Mouse (Mus musculus) thymus, adult 2 months (tissue): ENCODE data around the gene L2hgdh.

Experiments
- CTCF ChIP-seq: fragments of 200-500 bp; IDR thresholded peaks from 2 replicates; pipeline ENCODE4 v1.5.1; 2012; ENCODE audit warnings: mild to moderate bottlenecking, control low read depth, low read length, moderate library complexity, borderline replicate concordance; ENCODE audit not compliant: control insufficient read depth, poor library complexity, insufficient read depth; ENCODE audit errors: extremely low read depth
- POLR2A ChIP-seq: fragments of 200-500 bp; IDR thresholded peaks from 2 replicates; pipeline ENCODE4 v1.6.1; 2012; ENCODE audit warnings: mild to moderate bottlenecking, low read length, control low read depth, moderate library complexity; ENCODE audit not compliant: control insufficient read depth, poor library complexity, insufficient read depth; ENCODE audit errors: extremely low read depth

DNA sequence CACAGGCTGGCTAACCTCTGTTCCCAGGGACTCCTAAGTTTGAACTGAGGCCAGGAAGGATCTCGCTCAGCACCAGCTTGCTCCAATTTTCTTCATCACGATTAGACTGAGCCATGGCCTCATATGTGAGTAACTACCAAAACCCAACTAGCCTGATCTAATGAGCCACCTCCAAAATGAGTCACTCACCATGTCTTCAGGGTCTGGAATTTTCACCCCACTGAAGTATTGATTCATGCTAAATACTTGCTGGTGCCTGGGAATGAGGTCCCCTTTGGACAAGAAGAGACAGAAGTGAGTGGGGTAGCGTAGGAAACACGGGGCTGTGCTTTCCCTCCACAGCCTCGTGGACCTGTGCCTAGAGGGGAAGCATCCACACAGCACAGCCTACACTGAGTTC lies 29.3 kb upstream of the L2hgdh start:
- TF ChIP-seq CTCF = no peak
- TF ChIP-seq POLR2A = no peak
